Mouse (Mus musculus) liver, adult (tissue): ENCODE data around the gene Rpa1.

Experiments used
- GATA4 ChIP-seq: IDR thresholded peaks from 2 replicates; pipeline ENCODE4 v1.6.1; 2014; ENCODE audit warnings: mild to moderate bottlenecking, low read length; ENCODE audit not compliant: insufficient replicate concordance

The Rpa1 gene

GRCm38 (mm10) chr11:75261730-75262129 is 86.4 kb downstream of the Rpa1 start:
- TF ChIP-seq GATA4, result no peak

- TF ChIP-seq GATA4, result no peak
Measured at GRCm38 (mm10) chr11:75261016-75261415, 87.1 kb downstream of the Rpa1 start.

GRCm38 (mm10) chr11:75259996-75260561 is 88.0 kb downstream of the Rpa1 start:
- no peak for TF ChIP-seq GATA4

DNA sequence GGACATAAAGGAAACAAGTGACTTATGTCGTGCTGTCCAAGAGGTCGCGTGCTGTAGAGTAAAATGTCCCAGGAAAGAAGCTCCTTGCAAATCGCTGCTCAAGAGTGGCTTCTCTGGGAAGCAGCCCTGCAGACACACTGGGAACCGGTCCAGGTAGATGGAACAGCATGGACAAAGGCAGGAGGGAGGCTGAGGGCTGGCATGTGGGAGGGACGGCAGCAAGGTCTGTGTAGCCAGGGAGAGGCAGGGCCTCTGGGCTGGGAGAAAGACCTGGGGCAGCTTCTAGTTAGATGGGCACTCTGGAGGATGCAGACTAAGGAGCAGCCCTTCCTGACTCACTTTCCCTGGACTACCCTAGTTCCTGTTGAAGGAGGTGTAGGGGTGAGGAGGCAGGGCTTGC is 88.7 kb downstream of the Rpa1 start:
- TF ChIP-seq GATA4, result no peak

- no peak for TF ChIP-seq GATA4
Measured at GRCm38 (mm10) chr11:75257056-75257648, 91.0 kb downstream of the Rpa1 start.

GRCm38 (mm10) chr11:75255330-75255729 is 92.8 kb downstream of the Rpa1 start:
- TF ChIP-seq GATA4, result no peak

DNA sequence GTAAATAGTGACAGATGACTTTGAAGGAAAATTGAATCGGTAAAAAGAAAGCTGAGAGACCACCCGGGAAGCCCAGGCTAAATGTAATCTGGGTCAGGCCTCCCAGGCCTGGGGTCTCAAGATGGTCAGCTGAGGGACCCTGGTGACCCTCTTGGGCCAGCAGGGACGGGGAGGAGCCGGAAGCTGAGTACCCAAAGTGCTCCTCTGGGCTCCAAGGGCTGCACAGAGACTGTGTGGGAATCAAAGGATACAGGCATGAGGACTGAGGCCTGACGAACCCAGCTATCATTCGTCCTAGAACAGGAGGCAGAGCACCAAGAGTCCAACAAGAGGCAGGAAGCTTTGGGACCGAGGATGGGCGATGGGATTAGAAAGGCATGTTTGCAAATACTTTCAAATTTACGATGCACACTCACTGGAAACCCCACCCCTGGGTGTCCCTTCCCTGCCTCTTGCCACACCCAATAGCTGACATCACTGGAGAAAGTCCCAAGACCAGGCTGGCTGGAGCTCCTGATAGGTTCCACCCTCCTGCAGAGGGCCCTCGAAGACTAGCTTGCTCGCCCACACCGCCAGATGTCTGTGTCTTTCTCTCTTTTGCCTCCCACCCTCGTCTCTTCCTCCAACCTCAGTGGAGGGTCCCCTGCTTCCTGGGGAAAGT is 93.7 kb downstream of the Rpa1 start:
- TF ChIP-seq GATA4, result no peak

GRCm38 (mm10) chr11:75251557-75252070 is 96.5 kb downstream of the Rpa1 start:
- TF ChIP-seq GATA4, result no peak

DNA sequence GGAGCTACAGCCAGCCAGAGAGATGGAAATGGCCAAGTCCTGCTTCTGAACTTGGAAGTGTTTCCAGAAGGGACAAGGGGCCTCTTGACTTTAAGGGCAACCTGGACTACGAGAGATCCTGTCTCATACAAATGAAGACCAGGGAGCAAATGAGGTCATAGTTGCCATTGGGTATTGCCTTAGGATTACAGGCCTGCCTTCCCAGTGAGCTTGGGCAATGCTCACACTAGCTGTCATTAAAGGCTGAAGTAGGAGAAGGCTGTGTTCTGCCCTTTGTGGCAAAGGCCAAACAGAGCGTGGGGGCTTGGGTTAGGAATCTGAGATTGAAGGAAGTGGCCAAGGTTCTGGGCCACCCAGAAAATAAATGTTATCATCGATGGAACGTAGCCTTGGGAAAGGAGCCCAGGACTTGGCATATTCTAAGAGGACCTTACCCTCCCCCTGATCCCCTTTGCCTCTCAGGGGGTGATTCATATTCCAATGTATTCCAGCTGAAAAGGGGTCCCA is 97.1 kb downstream of the Rpa1 start:
- no peak for TF ChIP-seq GATA4

DNA sequence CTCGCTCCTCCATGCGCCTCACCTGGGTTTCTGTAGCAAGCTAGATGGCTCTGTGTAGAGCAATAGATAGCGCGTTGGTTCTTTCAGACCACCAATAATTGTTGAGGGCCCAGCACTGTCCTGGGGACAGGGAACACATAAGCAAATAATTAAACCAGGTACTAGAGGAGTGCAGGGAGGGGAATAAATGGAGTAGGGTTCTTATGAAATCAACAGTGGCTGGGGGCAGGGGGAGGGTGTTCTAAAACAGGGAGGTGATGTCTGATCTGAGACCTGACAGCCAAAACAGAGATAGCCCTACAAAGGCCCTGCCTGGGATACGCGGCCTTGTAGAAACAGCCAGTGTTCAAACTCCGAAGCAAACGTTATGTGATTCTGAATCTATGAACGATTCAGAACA is 98.5 kb downstream of the Rpa1 start:
- TF ChIP-seq GATA4, result no peak
